Mouse (Mus musculus): ENCODE data around the gene Slc16a5. TPM values are rescaled to one million over a fixed set of nuclear protein-coding genes. Genes with fewer than 3 reads are reported as not detected.
A peak's percentile ranks its signal among the peaks of the same experiment; 100 is the strongest.
"Not testable (repeated sequence)": the region's sequence is repeated elsewhere in the genome, so short reads cannot be mapped to it uniquely, and the experiment has no call there.

The Slc16a5 gene
- polyA plus RNA-seq, 1 experiment from 2014 or later: 0.19 TPM

DNA sequence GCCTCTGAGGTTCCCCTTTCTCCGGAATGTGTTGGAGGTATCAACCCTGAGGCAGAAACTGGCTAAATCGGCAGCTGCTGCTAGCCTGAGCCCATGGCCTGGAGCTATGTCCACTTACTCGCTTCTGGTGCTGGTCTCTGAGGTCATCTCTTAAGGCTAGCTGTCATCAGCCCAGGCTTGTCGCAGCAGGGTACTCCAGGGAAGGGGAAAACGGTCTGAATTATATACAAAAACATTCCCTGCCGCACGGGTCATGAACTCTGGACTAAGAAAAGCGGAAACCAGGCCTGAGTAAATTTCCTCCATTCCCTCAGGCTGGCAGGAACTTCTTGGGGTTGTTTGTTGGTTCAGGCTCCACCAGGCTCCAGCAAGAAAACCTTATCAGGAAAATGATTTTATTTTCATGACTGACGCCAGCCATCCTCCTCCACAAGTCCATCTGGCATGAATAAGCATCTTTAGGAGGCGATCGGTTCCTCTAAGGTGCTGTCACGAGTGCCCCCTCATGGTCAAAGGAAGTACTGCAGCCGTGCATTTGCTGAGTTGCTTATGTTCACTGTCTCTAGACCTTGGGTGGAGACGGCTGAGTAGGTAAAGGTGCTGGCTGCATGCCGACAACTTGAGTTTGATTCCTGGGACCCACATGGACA lies 11.5 kb downstream of the Slc16a5 start:
- peaks cover 35% of the 10 kb centered on the region for H3K4me1 ChIP-seq (replicated peaks)
- no peak overlapping the region for H3K4me3 ChIP-seq
- H3K9ac ChIP-seq: peak overlapping the region; percentile 39; the same call in 1 of the 2 replicates
- 0 out of 2 replicates have a peak overlapping the region, but pooled peaks have one; percentile 25 for H3K4me2 ChIP-seq
- H3K36me3 ChIP-seq: no peaks in the 10 kb centered on the region
- peak overlapping the region; percentile 88; the same call in 1 of the 2 replicates for H3K27ac ChIP-seq
- H3K9me3 ChIP-seq: no peaks in the 10 kb centered on the region
- ATAC-seq (ENCODE audit: low FRiP score): no peak; the same call in 1 of the 2 replicates
- H3K27me3 ChIP-seq: 0 out of 2 replicates have a peak, but pooled peaks cover 5% of the 10 kb centered on the region
- 22% methylated on average over 15 of the region's 15 CpGs for WGBS

GRCm38 (mm10) chr11:115475025-115475757 lies 12.9 kb downstream of the Slc16a5 start, which contains the start of gene Armc7:
Armc7 (plus strand) TSS chr11:115475667.
- Histone ChIP-seq H3K4me1 (replicated peaks) (peaks cover 35% of the 10 kb centered on the region), H3K9me3 (no peaks in the 10 kb centered on the region), H3K4me2 (peak within 1 kb of the TSS; percentile 98), H3K36me3 (peaks cover 9% of the 10 kb centered on the region), H3K27me3 (no peaks in the 10 kb centered on the region), H3K4me3 (peak within 1 kb of the TSS; percentile 92), H3K9ac (peak within 1 kb of the TSS; percentile 89), H3K27ac (peak within 1 kb of the TSS; percentile 88)
- WGBS: under 1% methylated on average over 26 of the region's 26 CpGs
- peak; percentile 96 for ATAC-seq (ENCODE audit: low FRiP score)

- peak overlapping the region; percentile 98 for H3K4me2 ChIP-seq
- no peaks in the 10 kb centered on the region for H3K27me3 ChIP-seq
- peaks cover 13% of the 10 kb centered on the region for H3K36me3 ChIP-seq
- 4% methylated on average over 28 of the region's 28 CpGs for whole genome bisulfite sequencing
- H3K27ac ChIP-seq: peak overlapping the region; percentile 88
- no peaks in the 10 kb centered on the region for H3K9me3 ChIP-seq
- H3K9ac ChIP-seq: peak overlapping the region; percentile 89
- H3K4me3 ChIP-seq: peak overlapping the region; percentile 92
- ATAC-seq (ENCODE audit: low FRiP score): peak; percentile 64
- peaks cover 35% of the 10 kb centered on the region for H3K4me1 ChIP-seq (replicated peaks)
Observed at GRCm38 (mm10) chr11:115475758-115476237, 13.5 kb downstream of the Slc16a5 start.

DNA sequence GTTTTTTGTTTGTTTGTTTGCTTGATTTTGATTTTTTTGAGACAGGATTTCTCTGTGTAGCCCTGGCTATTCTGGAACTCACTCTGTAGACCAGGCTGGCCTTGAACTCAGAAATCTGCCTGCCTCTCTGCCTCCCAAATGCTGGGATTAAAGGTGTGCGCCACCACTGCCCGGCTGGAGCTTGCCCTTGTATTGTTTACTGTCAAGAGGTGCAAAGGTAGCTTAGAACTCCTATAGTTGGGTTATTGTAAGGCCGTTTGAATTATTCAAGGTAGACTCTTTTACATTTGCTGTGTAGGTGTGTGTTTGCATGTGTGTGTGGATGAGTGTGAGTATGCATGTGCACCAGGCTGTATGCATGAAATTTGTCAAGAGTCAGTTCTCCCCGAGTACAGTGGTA lies 14.4 kb downstream of the Slc16a5 start:
- peak overlapping the region; percentile 89 for H3K9ac ChIP-seq
- H3K4me3 ChIP-seq: peak overlapping the region; percentile 92
- H3K27me3 ChIP-seq; H3K9me3 ChIP-seq; ATAC-seq (ENCODE audit: low FRiP score); H3K27ac ChIP-seq: not testable (repeated sequence)
- 82% methylated on average over 4 of the region's 4 CpGs for WGBS
- peaks cover 13% of the 10 kb centered on the region for H3K36me3 ChIP-seq
- peak overlapping the region; percentile 98 for H3K4me2 ChIP-seq
- H3K4me1 ChIP-seq (replicated peaks): peaks cover 35% of the 10 kb centered on the region

GRCm38 (mm10) chr11:115477388-115477787 lies 15.1 kb downstream of the Slc16a5 start:
- H3K4me3 ChIP-seq; H3K9me3 ChIP-seq; H3K27ac ChIP-seq; ATAC-seq (ENCODE audit: low FRiP score); H3K27me3 ChIP-seq: not testable (repeated sequence)
- WGBS: 90% methylated on average over 7 of the region's 7 CpGs
- Histone ChIP-seq H3K4me2 (peak overlapping the region; percentile 98; the same call in 1 of the 2 replicates), H3K4me1 (replicated peaks) (peaks cover 35% of the 10 kb centered on the region), H3K36me3 (peaks cover 13% of the 10 kb centered on the region), H3K9ac (peak overlapping the region; percentile 58)

DNA sequence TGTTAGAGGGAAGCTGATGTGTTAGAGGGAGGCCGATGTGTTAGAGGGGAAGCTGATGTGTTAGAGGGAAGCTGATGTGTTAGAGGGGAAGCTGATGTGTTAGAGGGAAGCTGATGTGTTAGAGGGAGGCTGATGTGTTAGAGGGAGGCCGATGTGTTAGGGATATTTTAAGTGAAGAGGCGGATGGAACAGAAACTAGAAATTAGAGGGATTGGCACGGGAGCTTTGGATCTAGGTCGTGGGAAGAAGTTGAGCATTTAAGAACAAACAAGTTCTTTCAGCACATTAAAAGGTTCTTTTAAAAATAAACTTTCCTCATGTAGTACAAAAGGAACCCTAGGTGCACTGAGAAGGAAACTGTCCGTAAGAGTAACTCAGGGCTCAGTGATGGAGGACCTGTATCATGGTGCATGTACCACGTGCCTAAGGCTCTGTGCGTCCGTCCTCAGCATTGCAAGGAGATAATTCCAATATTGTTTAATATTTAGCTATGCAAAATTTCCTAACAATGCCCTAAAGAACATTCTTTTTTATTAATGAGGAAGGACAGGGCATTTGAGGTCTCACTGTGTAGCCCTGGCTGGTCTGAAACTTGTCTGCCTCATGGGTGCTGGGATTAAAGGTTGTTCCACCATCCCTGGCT lies 16.1 kb downstream of the Slc16a5 start:
- H3K4me3 ChIP-seq: no peak overlapping the region
- 85% methylated on average over 9 of the region's 9 CpGs for WGBS

DNA sequence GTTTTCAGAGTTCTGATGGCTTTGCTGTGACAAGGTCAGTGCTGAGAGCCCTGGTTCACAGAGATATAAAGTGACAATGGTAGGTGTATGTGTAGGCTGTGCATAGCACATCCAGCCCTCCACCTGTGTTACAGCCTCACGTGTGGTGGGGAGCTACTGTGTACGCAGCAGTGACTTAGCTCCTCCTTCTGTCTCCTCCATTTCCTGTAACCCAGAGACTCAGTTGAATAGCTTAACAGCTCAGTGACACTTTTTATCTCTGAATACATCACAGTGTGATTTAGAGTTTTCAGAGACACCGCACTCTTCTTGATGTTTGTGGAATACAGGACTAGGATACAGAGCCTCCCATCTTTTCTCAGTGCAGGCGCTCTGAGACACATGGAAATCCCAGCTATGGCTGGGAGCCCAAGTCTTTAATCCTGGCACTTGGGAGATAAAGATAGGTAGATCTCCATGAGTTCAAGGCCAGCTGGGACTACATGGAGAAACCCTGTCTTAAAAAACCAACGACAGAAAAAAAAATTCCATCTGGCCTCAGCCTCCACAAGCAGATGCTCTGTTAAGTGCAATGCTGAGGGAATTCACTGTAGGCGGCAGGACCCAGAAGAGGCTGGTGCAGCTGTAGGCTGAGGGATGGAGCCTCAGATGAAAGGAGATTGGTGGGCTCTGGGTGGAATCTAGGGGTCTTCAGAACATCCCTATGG lies 19.4 kb downstream of the Slc16a5 start:
- Histone ChIP-seq H3K4me1 (replicated peaks) (peaks cover 16% of the 10 kb centered on the region), H3K9ac (peak overlapping the region; percentile 6; the same call in 1 of the 2 replicates), H3K4me3 (no peak overlapping the region), H3K4me2 (no peak overlapping the region), H3K9me3 (no peaks in the 10 kb centered on the region), H3K36me3 (peaks cover 17% of the 10 kb centered on the region), H3K27me3 (no peaks in the 10 kb centered on the region), H3K27ac (no peak overlapping the region)
- ATAC-seq (ENCODE audit: low FRiP score): no peak
- 82% methylated on average over 6 of the region's 6 CpGs for WGBS

More for the DNA sequence above, 16.1 kb downstream of the Slc16a5 start:
- H3K27ac ChIP-seq: no peak overlapping the region
- no peaks in the 10 kb centered on the region for H3K9me3 ChIP-seq
- peaks cover 33% of the 10 kb centered on the region for H3K4me1 ChIP-seq (replicated peaks)
- H3K9ac ChIP-seq: no peak overlapping the region
- H3K27me3 ChIP-seq: no peaks in the 10 kb centered on the region
- peaks cover 13% of the 10 kb centered on the region for H3K36me3 ChIP-seq
- no peak for ATAC-seq (ENCODE audit: low FRiP score)
- H3K4me2 ChIP-seq: no peak overlapping the region

DNA sequence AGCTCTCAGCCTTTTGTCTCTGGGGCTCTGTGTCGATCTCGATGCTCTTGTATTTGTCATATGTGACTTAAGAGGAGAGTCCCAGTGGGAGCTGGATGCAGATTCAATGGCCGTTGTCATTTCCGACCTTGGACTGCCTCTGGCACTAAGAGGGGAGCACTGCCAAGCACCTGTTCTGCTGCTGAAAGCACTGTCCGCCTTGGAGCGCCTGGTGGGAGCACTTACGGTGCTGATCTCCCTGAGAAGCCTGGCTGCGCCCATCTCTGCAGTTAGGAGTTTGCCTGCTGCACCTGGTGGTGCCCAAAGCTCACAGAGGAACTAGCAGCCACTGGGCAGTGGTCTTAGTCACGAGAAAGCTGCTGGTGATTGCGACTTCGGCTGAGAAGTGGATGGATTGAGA lies 21.0 kb downstream of the Slc16a5 start:
- Histone ChIP-seq H3K4me2 (no peak overlapping the region), H3K9ac (0 out of 2 replicates have a peak overlapping the region, but pooled peaks have one; percentile 3), H3K9me3 (no peaks in the 10 kb centered on the region)

GRCm38 (mm10) chr11:115483726-115484125 lies 21.5 kb downstream of the Slc16a5 start:
- Histone ChIP-seq H3K27ac (no peak overlapping the region), H3K27me3 (no peaks in the 10 kb centered on the region), H3K9me3 (no peaks in the 10 kb centered on the region), H3K9ac (0 out of 2 replicates have a peak overlapping the region, but pooled peaks have one; percentile 3), H3K36me3 (peaks cover 22% of the 10 kb centered on the region), H3K4me1 (replicated peaks) (peaks cover 6% of the 10 kb centered on the region), H3K4me3 (no peak overlapping the region), H3K4me2 (no peak overlapping the region)
- 17% methylated on average over 6 of the region's 6 CpGs for WGBS
- no peak for ATAC-seq (ENCODE audit: low FRiP score)

More for the DNA sequence above, 21.0 kb downstream of the Slc16a5 start:
- H3K27ac ChIP-seq: no peak overlapping the region
- H3K36me3 ChIP-seq: peaks cover 17% of the 10 kb centered on the region
- H3K27me3 ChIP-seq: no peaks in the 10 kb centered on the region
- ATAC-seq (ENCODE audit: low FRiP score): no peak
- 73% methylated on average over 11 of the region's 11 CpGs for WGBS
- H3K4me3 ChIP-seq: no peak overlapping the region
- peaks cover 6% of the 10 kb centered on the region for H3K4me1 ChIP-seq (replicated peaks)

GRCm38 (mm10) chr11:115485155-115485554 lies 22.9 kb downstream of the Slc16a5 start:
- Histone ChIP-seq H3K4me1 (replicated peaks) (peaks cover 14% of the 10 kb centered on the region), H3K36me3 (peaks cover 28% of the 10 kb centered on the region), H3K27ac (no peak overlapping the region; the same call in 1 of the 2 replicates), H3K9ac (0 out of 2 replicates have a peak overlapping the region, but pooled peaks have one; percentile 13), H3K4me2 (no peak overlapping the region), H3K27me3 (no peaks in the 10 kb centered on the region), H3K9me3 (no peaks in the 10 kb centered on the region), H3K4me3 (no peak overlapping the region)
- 45% methylated on average over 12 of the region's 12 CpGs for WGBS
- no peak for ATAC-seq (ENCODE audit: low FRiP score)

DNA sequence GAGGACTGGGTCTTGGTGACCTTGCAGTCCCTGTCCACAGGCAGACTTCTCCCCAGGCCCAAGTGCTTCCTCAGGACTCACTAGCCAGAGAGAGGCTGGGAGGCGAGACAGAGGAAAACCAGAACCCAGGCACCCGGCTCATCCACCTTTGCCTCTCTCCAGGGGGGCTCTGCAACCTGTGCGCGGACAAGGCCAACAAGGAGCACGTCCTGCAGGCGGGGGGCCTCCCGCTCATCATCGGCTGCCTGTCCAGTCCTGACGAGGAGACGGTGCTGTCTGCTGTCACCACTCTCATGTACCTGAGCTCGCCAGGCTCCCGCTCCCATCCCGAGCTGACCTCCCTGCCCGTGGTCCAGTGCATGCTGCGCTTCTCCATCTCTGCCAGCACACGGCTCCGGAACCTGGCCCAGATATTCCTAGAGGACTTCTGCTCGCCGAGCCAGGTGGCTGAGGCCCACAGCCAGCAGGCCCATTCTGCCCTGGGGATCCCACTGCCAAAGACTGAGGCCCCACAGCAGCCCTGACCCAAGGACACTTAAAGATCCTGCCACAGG lies 26.4 kb downstream of the Slc16a5 start:
- Histone ChIP-seq H3K27me3 (no peaks in the 10 kb centered on the region), H3K4me1 (replicated peaks) (peaks cover 33% of the 10 kb centered on the region), H3K9ac (peak overlapping the region; percentile 36), H3K27ac (no peak overlapping the region), H3K4me3 (no peak overlapping the region), H3K9me3 (no peaks in the 10 kb centered on the region), H3K36me3 (peaks cover 24% of the 10 kb centered on the region), H3K4me2 (no peak overlapping the region)
- no peak for ATAC-seq (ENCODE audit: low FRiP score)
- 85% methylated on average over 19 of the region's 19 CpGs for WGBS
